Mouse (Mus musculus): ENCODE results near the gene Elfn2. TPM values are rescaled to one million over a fixed set of nuclear protein-coding genes. Genes with fewer than 3 reads are reported as not detected.

Elfn2 gene
- polyA plus RNA-seq, 1 experiment: 68.2 TPM

DNA sequence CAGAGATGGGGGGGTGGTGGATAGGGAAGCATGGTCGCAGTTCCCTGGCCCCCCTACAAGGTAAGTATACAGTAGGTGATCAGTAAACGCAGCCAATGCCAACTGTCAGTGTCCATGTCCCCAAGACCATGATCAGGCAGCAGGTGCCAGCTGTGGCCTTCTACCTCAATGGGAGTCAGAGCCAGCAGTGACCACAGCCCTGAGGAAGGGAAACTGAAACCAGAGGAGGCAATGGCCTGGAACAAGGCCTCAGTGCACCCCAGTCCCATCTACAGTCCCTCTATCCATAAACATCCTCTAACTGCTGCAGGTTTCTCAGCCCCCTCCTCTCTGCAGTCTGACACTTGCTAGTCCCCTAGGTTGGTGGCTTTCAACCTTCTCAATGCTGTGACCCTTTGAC lies 27.9 kb downstream of the Elfn2 start:
- no peak for DNase-seq (ENCODE audit: extremely low spot score in 1 of 2, low spot score in 1 of 2)

- no peak for DNase-seq (ENCODE audit: extremely low spot score in 1 of 2, low spot score in 1 of 2)
These were observed 31.7 kb downstream of the Elfn2 start for GRCm38 (mm10) chr15:78686910-78687309.

GRCm38 (mm10) chr15:78684111-78684510 lies 34.5 kb downstream of the Elfn2 start:
- peak; percentile 65 to 78 for DNase-seq (ENCODE audit: extremely low spot score in 1 of 2, low spot score in 1 of 2)

- DNase-seq (ENCODE audit: extremely low spot score in 1 of 2, low spot score in 1 of 2): peak in 1 of 2 experiments; percentile 35
These were observed 35.1 kb downstream of the Elfn2 start for GRCm38 (mm10) chr15:78683474-78683873.

DNA sequence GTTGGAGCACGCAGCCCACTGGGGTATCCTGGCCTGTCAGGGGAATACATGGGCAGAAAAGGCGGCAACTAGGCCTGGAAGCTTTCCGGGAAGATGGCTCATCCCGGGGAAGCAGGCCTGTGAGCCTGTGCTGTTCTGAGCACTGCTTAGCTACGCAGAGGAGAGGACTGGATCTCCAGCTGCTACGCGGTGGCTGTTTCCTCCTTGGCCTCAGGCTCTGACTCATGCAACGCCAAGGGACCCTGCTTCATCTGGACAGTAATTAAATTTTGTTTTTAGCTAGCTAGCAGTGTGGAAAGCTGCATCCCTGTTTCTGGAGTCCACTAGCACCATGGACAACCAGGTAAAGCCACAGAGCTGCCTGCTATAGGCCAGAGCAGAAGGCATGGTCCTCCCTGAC lies 36.8 kb downstream of the Elfn2 start:
- DNase-seq (ENCODE audit: extremely low spot score in 1 of 2, low spot score in 1 of 2): no peak

- no peak for DNase-seq (ENCODE audit: extremely low spot score in 1 of 2, low spot score in 1 of 2)
These were observed 37.3 kb downstream of the Elfn2 start for GRCm38 (mm10) chr15:78681301-78681700.

- no peak for DNase-seq (ENCODE audit: extremely low spot score in 1 of 2, low spot score in 1 of 2)
These were observed 38.3 kb downstream of the Elfn2 start for GRCm38 (mm10) chr15:78680291-78680690.

GRCm38 (mm10) chr15:78677708-78678107 lies 40.9 kb downstream of the Elfn2 start:
- DNase-seq (ENCODE audit: extremely low spot score in 1 of 2, low spot score in 1 of 2): no peak

DNA sequence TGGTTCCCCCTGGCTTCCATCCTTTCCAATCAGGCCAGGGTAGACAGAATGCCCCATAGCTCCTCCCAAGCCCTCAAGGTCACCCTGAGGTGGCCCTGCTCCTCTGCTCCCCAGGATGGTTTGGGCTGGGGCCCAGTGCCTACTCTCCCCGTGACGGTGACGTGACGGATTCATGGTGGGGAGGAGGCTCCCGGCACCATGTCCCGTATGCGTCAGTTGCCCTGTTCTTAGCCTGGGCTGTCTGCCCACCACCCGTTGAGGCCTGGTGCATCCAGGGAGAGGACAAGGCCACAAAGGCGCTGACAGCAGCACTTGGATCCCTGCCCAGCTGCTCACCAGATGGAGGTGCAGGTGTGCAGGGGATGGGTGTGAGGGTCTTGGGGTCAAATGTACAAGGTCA lies 41.6 kb downstream of the Elfn2 start:
- no peak for DNase-seq (ENCODE audit: extremely low spot score in 1 of 2, low spot score in 1 of 2)

GRCm38 (mm10) chr15:78674912-78675412 lies 43.6 kb downstream of the Elfn2 start:
- peak in 1 of 2 experiments; percentile 50 for DNase-seq (ENCODE audit: extremely low spot score in 1 of 2, low spot score in 1 of 2)

- no peak for DNase-seq (ENCODE audit: extremely low spot score in 1 of 2, low spot score in 1 of 2)
These were observed 45.1 kb downstream of the Elfn2 start for GRCm38 (mm10) chr15:78673436-78673835.

- peak; percentile 52 to 57 for DNase-seq (ENCODE audit: extremely low spot score in 1 of 2, low spot score in 1 of 2)
These were observed 48.2 kb downstream of the Elfn2 start for GRCm38 (mm10) chr15:78670341-78670740.

- no peak for DNase-seq (ENCODE audit: extremely low spot score in 1 of 2, low spot score in 1 of 2)
These were observed 49.2 kb downstream of the Elfn2 start for GRCm38 (mm10) chr15:78669221-78669871.

- DNase-seq (ENCODE audit: extremely low spot score in 1 of 2, low spot score in 1 of 2): no peak
These were observed 54.3 kb downstream of the Elfn2 start for GRCm38 (mm10) chr15:78664268-78664667.

- DNase-seq (ENCODE audit: extremely low spot score in 1 of 2, low spot score in 1 of 2): no peak
These were observed 67.4 kb downstream of the Elfn2 start for GRCm38 (mm10) chr15:78651169-78651568.

- no peak for DNase-seq (ENCODE audit: extremely low spot score in 1 of 2, low spot score in 1 of 2)
These were observed 70.8 kb downstream of the Elfn2 start for GRCm38 (mm10) chr15:78647746-78648145.

- DNase-seq (ENCODE audit: extremely low spot score in 1 of 2, low spot score in 1 of 2): peak in 1 of 2 experiments; percentile 64
These were observed 74.0 kb downstream of the Elfn2 start for GRCm38 (mm10) chr15:78644606-78645005.

DNA sequence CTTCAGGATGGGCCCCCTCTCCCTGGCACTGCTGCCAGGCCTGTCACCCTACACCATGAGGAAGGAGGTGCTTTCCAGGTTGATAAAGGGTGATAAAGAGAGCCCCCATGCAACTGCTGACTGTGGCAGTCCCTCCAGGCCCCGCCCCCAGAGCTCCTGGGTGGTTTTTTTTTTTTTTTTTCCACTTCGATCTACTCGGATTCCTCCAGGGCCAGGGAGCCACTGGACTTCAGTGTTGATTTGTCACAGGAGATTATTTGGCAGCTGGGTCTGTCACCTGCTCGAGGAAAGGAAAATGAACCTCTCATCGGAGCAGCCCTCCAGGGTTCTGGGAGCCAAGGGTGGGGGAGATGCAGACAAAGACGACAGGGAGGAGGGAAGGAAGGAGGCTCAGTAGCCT lies 74.9 kb downstream of the Elfn2 start:
- DNase-seq (ENCODE audit: extremely low spot score in 1 of 2, low spot score in 1 of 2): no peak

- DNase-seq (ENCODE audit: extremely low spot score in 1 of 2, low spot score in 1 of 2): no peak
These were observed 83.3 kb downstream of the Elfn2 start for GRCm38 (mm10) chr15:78635231-78635630.

DNA sequence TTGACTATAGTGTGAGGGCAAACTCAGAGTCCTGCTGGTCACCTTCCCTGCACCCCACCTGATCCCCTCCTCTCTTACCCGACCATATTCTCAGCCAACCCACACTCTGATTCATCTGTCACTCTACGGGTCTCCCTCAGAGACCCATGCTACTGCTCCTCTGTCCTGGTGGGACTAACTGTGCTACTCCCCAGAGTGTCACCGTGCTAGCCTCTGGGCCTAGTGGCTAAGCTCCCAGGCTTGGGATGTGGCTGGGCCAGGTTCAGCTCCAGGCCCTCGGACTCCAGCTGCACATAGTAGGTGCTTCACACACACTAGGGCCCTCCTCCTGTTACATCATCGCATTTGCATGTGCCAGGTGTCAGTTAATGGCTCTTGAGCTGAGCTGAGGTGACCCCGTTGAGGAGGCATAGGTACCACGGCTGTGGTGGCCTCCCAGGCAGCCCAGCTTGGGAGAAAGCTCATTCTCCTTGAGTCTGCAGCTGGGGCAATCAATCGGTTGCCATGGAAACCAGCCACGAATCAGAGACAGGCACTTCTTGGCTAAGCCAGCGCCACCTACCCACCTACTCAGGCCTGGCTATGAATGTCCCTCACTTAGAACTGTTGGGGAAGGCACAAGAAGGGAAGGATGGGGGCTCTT lies 84.4 kb downstream of the Elfn2 start:
- peak; percentile 78 to 82 for DNase-seq (ENCODE audit: extremely low spot score in 1 of 2, low spot score in 1 of 2)

DNA sequence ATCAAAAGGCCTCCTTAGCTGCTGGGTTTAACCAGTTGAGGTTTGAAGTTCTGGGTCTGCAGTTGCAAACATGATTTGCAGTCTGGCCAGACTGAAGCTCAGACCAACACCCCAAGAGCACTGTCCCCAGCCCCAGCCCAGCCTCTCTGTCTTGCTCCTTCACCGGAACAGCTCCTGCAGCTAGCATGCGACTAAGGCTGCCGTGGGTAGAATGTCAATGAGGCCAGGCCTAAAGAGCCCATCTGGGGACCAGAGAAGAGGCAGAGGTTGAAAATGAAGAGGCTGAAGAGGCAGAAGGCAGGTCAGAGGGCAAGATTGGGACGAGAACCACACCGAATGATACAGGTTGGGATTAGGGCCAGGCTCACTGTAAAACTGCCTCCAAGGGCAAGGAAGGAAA lies 85.2 kb downstream of the Elfn2 start:
- no peak for DNase-seq (ENCODE audit: extremely low spot score in 1 of 2, low spot score in 1 of 2)

DNA sequence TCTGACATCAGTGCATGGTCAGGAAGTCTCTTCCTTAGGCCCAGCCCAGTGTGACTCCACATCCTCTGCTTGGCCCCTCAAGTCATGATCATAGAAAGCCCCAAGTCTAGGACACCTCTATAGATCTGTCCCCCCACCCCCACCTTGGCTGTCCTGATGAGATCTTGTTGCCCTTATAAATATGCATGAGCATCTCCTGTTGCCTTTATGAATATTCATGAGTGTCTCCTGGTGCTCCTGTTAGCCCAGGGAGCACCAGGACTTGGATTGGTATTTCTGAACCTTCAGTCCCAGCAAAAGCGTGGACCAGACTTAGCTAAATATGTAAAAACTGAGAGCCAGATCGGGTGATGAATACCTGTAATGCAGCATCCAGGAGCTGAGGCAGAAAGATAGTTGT lies 86.2 kb downstream of the Elfn2 start:
- DNase-seq (ENCODE audit: extremely low spot score in 1 of 2, low spot score in 1 of 2): no peak
